Mouse (Mus musculus): ENCODE results near the gene Lck.
"Not testable (repeated sequence)": the region's sequence is repeated elsewhere in the genome, so short reads cannot be mapped to it uniquely, and the experiment has no call there.

Gene Lck

DNA sequence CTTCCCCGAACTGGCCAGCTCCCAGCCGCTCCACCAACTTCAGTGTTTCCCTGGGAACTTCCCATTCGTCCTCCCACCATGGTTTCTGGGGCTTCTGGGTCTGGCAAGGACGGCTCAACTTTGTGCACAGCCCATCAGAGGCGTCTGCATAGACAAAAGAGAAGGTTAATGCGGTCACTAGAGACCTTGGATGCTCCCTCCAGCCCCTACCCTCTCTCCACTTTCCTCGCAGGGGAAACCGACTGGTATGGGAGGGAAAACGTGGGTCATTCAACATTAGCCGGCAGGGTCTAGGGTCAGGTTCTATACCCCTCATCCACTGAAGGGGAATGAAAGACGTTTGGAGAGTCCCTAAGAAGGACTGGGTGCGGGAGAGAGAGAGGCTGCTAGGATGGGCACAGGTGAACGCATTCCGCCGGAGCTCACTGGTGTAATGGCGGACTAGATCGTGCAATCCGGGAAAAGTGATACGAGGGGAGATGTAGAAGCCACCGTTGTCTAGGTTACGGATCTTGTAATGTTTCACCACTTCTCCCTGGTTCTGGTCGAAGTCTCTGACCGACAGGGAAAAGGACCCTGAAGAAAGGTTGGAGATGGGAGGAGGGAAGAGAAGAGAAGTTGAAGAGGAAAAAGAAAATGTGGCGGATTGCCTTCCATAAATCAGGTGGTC is 17.4 kb downstream of the Lck start:
- peak; percentile 33 for DNase-seq (ENCODE audit: low read depth, low spot score)

GRCm38 (mm10) chr4:129555421-129555861 is 18.0 kb downstream of the Lck start:
- peak; percentile 87 for DNase-seq (ENCODE audit: low read depth, low spot score)

DNA sequence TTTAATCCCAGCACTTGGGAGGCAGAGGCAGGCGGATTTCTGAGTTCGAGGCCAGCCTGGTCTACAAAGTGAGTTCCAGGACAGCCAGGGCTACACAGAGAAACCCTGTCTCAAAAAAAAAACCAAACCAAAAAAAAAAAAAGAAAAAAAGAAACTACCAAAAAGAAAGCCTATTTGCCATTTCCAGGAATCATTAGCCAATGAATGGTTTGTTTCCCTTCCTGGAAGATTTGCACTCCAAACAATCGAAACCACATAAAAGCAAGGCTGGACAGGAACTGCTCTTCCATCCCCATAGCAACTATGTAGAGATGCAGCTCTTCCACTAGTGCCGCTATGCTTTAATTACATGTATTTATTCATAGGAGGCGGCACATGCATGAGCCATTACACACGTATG is 18.9 kb downstream of the Lck start:
- peak; percentile 52 for DNase-seq (ENCODE audit: low read depth, low spot score)

DNA sequence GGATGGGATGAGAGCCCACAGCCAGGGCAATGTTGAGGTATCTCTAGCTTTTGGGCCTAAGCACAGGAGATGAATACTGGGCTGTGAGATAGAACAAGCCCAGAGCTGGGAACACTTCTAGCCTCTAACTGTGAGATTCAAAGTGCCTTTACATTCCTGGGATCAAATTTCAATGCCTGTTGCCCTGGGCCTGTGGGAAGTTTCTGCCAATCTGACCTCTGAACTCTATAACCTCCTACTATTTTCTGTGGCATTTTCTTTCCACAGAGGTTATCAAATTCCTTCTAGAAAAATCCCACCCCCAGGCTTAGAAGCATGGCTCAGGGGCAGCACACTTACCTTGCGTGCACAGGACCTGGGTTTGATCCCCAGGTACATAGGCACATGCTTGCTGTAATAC is 23.1 kb downstream of the Lck start:
- peak; percentile 25 for DNase-seq (ENCODE audit: low read depth, low spot score)

GRCm38 (mm10) chr4:129549306-129549705 is 24.1 kb downstream of the Lck start:
- DNase-seq (ENCODE audit: low read depth, low spot score) = peak; percentile 61

- not testable (repeated sequence) for DNase-seq (ENCODE audit: low read depth, low spot score)
Observed at GRCm38 (mm10) chr4:129547631-129548030, 25.8 kb downstream of the Lck start.

DNA sequence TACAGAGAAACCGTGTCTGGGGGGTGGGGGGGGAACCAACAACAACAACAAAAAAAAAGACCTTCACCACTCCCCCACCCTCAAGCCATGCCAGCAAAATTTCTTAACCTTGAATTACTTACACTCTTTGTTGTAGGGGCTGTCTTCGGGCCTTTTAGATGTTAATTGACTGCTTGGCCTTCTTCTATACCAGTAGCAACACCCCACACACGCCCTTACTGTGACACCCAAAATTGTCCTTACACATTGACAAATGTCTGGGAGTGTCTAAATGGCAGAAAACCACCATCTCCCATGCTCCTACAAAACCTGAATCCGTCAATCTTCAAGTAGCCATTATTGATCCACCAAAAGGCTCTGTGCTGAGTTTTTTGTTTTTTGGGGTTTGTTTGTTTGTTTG is 29.3 kb downstream of the Lck start:
- DNase-seq (ENCODE audit: low read depth, low spot score) = peak; percentile 77

GRCm38 (mm10) chr4:129542592-129543141 is 30.8 kb downstream of the Lck start, which contains the start of gene Hdac1:
TSS of gene Hdac1 (minus strand) at chr4:129542713.
- DNase-seq (ENCODE audit: low read depth, low spot score) = peak; percentile 96

GRCm38 (mm10) chr4:129541868-129542591 is 31.4 kb downstream of the Lck start:
- DNase-seq (ENCODE audit: low read depth, low spot score) = peak; percentile 95

GRCm38 (mm10) chr4:129540012-129540411 is 33.4 kb downstream of the Lck start:
- DNase-seq (ENCODE audit: low read depth, low spot score) = peak; percentile 85

DNA sequence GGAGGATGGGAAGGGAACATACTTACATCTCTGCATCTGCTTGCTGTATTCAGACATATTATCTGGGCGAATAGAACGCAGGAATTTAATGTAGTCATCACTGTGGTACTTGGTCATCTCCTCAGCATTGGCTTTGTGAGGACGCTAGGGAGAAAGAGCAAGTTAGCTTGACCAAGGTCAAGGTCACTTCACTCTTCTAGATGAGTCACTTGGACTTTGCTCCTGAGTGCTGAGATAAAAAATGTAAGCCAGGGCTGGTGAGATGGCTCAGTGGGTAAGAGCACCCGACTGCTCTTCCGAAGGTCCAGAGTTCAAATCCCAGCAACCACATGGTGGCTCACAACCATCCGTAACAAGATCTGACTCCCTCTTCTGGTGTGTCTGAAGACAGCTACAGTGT is 44.5 kb downstream of the Lck start:
- not testable (repeated sequence) for DNase-seq (ENCODE audit: low read depth, low spot score)

- DNase-seq (ENCODE audit: low read depth, low spot score) = no peak
Observed at GRCm38 (mm10) chr4:129525889-129526288, 47.6 kb downstream of the Lck start.

- DNase-seq (ENCODE audit: low read depth, low spot score) = no peak
Observed at GRCm38 (mm10) chr4:129525338-129525737, 48.1 kb downstream of the Lck start.

GRCm38 (mm10) chr4:129518519-129518918 is 54.9 kb downstream of the Lck start:
- DNase-seq (ENCODE audit: low read depth, low spot score) = no peak

- peak; percentile 65 for DNase-seq (ENCODE audit: low read depth, low spot score)
Observed at GRCm38 (mm10) chr4:129516925-129517324, 56.5 kb downstream of the Lck start.

GRCm38 (mm10) chr4:129514300-129514898 is 59.0 kb downstream of the Lck start:
- DNase-seq (ENCODE audit: low read depth, low spot score) = peak; percentile 69

DNA sequence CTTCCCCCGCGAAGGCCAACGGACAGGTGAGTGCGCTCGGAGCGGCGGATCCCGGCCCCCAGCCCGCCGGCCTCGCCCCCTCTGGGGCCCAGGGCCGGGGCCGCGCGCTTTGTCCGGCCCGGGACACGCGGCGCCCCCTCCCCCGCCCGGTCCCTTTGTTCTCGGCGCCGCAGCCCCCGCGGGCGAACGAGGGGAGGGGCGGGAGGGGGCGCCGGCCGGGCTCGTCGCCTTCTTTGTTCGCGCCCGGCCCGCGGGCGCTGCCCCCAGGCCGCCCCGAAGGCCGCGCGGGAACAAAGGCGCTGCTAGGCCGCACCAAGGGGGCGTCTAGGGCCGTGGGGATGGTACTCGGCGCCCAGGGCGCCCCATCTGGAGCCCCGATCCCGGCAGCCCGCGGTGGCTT is 59.5 kb downstream of the Lck start:
- DNase-seq (ENCODE audit: low read depth, low spot score) = no peak

DNA sequence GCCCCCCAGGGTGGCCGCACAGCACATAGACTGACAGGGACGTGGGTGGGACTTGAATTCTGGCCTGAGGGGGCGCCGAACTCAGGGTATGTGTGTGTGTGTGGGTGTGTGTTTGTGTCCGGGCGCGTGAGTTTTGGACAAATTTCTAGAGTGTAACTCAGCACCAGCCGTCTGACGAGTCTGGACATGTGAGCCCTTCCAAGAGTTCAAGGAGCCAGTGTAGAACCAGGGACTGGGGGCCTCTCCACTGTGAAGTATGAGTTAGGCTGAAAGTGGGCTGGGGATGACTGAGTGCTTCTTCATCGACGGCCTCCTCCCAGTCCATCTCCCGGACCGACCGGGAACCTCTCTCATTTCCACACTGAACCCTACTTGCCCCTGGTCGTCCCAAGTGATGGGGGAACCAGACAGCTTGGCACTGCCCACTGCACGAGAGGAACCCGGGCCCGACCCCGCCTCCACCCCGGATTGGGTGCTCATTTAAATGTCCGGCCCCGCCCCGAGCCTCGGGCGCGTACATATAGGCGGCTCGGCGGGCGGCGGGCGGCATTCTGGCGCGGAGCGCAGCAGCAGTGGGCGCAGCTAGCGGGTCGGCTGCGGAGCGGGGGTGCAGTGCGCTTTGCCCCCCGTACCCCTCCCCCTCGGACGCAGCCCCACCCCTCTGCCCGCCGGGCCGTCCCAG is 60.2 kb downstream of the Lck start, which contains the start of gene Marcksl1:
TSS of gene Marcksl1 (plus strand) at position 496 of the 682 bp plus-strand sequence.
- peak; percentile 84 for DNase-seq (ENCODE audit: low read depth, low spot score)

DNA sequence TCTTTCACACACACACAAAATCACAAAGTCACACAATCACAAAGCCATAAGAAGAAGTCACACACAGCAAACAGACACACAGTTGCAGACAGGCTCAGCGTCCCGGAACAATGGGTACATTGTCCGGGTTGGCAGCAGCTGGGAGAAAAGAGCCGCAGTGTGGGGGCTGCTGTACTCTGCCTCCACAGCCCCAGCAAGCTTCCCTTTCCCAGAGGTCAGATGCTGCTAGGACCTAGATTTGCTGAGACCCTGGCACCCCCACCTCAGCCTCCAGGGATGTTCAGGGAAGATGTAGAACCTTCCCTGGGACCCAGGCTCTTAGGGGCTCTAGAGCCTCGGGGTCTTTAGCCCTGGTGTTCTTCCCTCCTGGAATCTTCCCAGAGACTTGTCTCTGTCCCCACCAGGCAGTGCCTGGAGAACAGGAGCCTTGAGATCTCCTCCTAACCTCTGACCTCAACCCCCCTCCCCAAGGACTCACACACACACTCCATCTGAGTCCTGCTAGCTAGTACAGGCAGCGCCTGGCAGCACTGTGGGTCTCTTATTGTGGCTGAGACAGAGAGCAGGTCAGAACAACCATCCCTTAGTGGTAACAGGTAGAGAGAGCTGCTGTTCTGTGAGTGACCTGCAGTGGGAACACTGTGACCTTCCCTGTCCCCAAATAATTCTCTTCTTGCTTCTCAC is 61.9 kb downstream of the Lck start:
- DNase-seq (ENCODE audit: low read depth, low spot score) = no peak

GRCm38 (mm10) chr4:129510723-129511412 is 62.6 kb downstream of the Lck start:
- DNase-seq (ENCODE audit: low read depth, low spot score) = peak; percentile 78
